Comparison of ENCODE assay signal across 8 mouse cellular contexts in genomic region chr7:16875310-16875325, GRCm38 (mm10). TPM values are rescaled to one million over a fixed set of nuclear protein-coding genes. Genes with fewer than 3 reads are reported as not detected.
DNase-seq lines count a peak whose midpoint lies in the region; ATAC-seq and TF ChIP-seq lines count a peak whose summit lies in the region.

Dact3 (plus strand) TSS chr7:16875317.

- peak within 1 kb of the TSS; percentile 76 for H3K4me2 ChIP-seq in neural tube, embryonic 15.5 days

- intact Hi-C loops in left cerebral cortex, postnatal 14 days (cut with DNase I) = loop anchor here (2.0 kb wide), 1 partner anchor 16 kb away; the partner anchor contains the start of gene Gng8

- TF ChIP-seq CTCF in cerebellum, adult 2 months (IDR thresholded peaks at IDR 0.05; ENCODE audit: borderline replicate concordance, insufficient read depth, low read depth, low read length) = no peak

- no peak for ATAC-seq in neural tube, embryonic 15.5 days (ENCODE audit: low FRiP score)

- peak within 1 kb of the TSS; percentile 88 for H3K9ac ChIP-seq in neural tube, embryonic 15.5 days (replicated peaks)

- peak within 1 kb of the TSS; percentile 100 for H3K4me3 ChIP-seq in cerebellum, adult 2 months (replicated peaks; ENCODE audit: insufficient read depth, low read depth, low read length)
- H3K4me3 ChIP-seq in neural tube, embryonic 15.5 days (replicated peaks) = peak within 1 kb of the TSS; percentile 81

- H3K36me3 ChIP-seq in neural tube, embryonic 15.5 days = peaks cover 8% of the 10 kb centered on the region; the same call in 1 of the 2 replicates

- no peak for DNase-seq in cerebellum, adult 2 months
- no peak for DNase-seq in cerebellum, adult 18-20 months
- DNase-seq in urinary bladder, adult 2 months (ENCODE audit: low spot score) = no peak
- DNase-seq in urinary bladder, postnatal 25 days (ENCODE audit: low spot score) = no peak
- DNase-seq in left cerebral cortex, postnatal 14 days (ENCODE audit: low spot score in 2 of 2) = no peak
- DNase-seq in adrenal gland, adult (ENCODE audit: inconsistent age in 2 of 2, low spot score in 1 of 2) = no peak
- no peak for DNase-seq in adrenal gland, postnatal 10 days

- H3K9me3 ChIP-seq in neural tube, embryonic 15.5 days (replicated peaks) = no peaks in the 10 kb centered on the region

- H3K27me3 ChIP-seq in cerebellum, adult 2 months (ENCODE audit: control insufficient read depth, insufficient read depth, low read length) = no peaks in the 10 kb centered on the region
- no peaks in the 10 kb centered on the region for H3K27me3 ChIP-seq in neural tube, embryonic 15.5 days (replicated peaks)

- H3K27ac ChIP-seq in cerebellum, adult 2 months (ENCODE audit: insufficient read depth, low read length) = peak within 1 kb of the TSS; percentile 55; the same call in 1 of the 2 replicates
- peak within 1 kb of the TSS; percentile 87 for H3K27ac ChIP-seq in neural tube, embryonic 15.5 days (replicated peaks)

- 0% methylated on average over 1 of the region's 1 CpGs for WGBS in cerebellum, adult 2 months
- WGBS in neural tube, embryonic 15.5 days = 0% methylated on average over 1 of the region's 1 CpGs

- peaks cover 8% of the 10 kb centered on the region for H3K4me1 ChIP-seq in cerebellum, adult 2 months (ENCODE audit: control insufficient read depth, insufficient read depth, low read length)
- peaks cover 44% of the 10 kb centered on the region for H3K4me1 ChIP-seq in neural tube, embryonic 15.5 days

- TF ChIP-seq POLR2A in cerebellum, adult 2 months (IDR thresholded peaks at IDR 0.05; ENCODE audit: borderline replicate concordance, insufficient read depth, low read length) = no peak

RNA-seq across cellular contexts. Expression of gene Dact3, which starts in this region (rescaled TPM):
- polyA plus RNA-seq in cerebellum, adult 2 months (2012; rRNA removed) = 60.8 and 68.2 TPM in 2 replicates
- 61.5 and 82.9 TPM in 2 replicates for polyA plus RNA-seq in urinary bladder, adult 2 months (2012; rRNA removed)
- total RNA-seq in left cerebral cortex, postnatal 14 days (2021) = 100 to 1,000 TPM; 130 to 141 TPM
- 3.7 and 4.8 TPM in 2 replicates for polyA plus RNA-seq in neural tube, embryonic 15.5 days (2015; fragmentation: Nextera tagmentation; extraction: Ambion mirVana)
- total RNA-seq in adrenal gland, postnatal 10 days (2021) = 1 to 10 TPM; 5.7 to 7.0 TPM

Comparison
In these comparisons a context has a peak if more than half of its experiments do, and no peak if none do; other contexts are left out.
1. RNA of gene Dact3 (total RNA-seq): 130 to 141 TPM in left cerebral cortex, postnatal 14 days; 5.7 to 7.0 TPM in adrenal gland, postnatal 10 days; every median in the first group is over 10 times any median in the second.
2. RNA of gene Dact3 (polyA plus RNA-seq): 60.8 to 68.2 TPM in cerebellum, adult 2 months and 61.5 to 82.9 TPM in urinary bladder, adult 2 months; 3.7 to 4.8 TPM in neural tube, embryonic 15.5 days; every median in the first group is over 10 times any median in the second.